Mouse (Mus musculus) thymus, adult 2 months (tissue): ENCODE data around the gene Ddx39. TPM values are rescaled to one million over a fixed set of nuclear protein-coding genes. Genes with fewer than 3 reads are reported as not detected.
A peak's percentile ranks its signal among the peaks of the same experiment; 100 is the strongest.

ENCODE experiments used
- DNase-seq: peaks from one replicate; pipeline ENCODE4 v3.0.0; 2021
- H3K27ac ChIP-seq: fragments of 200-500 bp; 2 replicates; pipeline ENCODE4 v1.5.1; 2012; ENCODE audit warnings: low read length, control low read depth; ENCODE audit not compliant: control insufficient read depth, insufficient read depth
- H3K27me3 ChIP-seq: fragments of 200-500 bp; 2 replicates; pipeline ENCODE4 v1.6.1; 2012; ENCODE audit warnings: mild to moderate bottlenecking, low read length, moderate library complexity, mixed read lengths; ENCODE audit not compliant: control insufficient read depth, insufficient read depth
- H3K36me3 ChIP-seq: fragments of 200-500 bp; 2 replicates; pipeline ENCODE4 v1.6.1; 2012; ENCODE audit warnings: mild to moderate bottlenecking, low read length, moderate library complexity; ENCODE audit not compliant: control insufficient read depth, insufficient read depth
- H3K4me1 ChIP-seq: fragments of 200-500 bp; replicated peaks from 2 replicates; pipeline ENCODE4 v1.6.1; 2012; ENCODE audit warnings: low read length; ENCODE audit not compliant: control insufficient read depth, insufficient read depth
- H3K4me3 ChIP-seq: fragments of 200-500 bp; 2 replicates; pipeline ENCODE4 v1.5.1; 2012; ENCODE audit warnings: mild to moderate bottlenecking, low read length, control low read depth, moderate library complexity; ENCODE audit not compliant: control insufficient read depth, insufficient read depth
- CTCF ChIP-seq: fragments of 200-500 bp; IDR thresholded peaks from 2 replicates; pipeline ENCODE4 v1.5.1; 2012; ENCODE audit warnings: mild to moderate bottlenecking, control low read depth, low read length, moderate library complexity, borderline replicate concordance; ENCODE audit not compliant: control insufficient read depth, poor library complexity, insufficient read depth; ENCODE audit errors: extremely low read depth
- POLR2A ChIP-seq: fragments of 200-500 bp; IDR thresholded peaks from 2 replicates; pipeline ENCODE4 v1.6.1; 2012; ENCODE audit warnings: mild to moderate bottlenecking, low read length, control low read depth, moderate library complexity; ENCODE audit not compliant: control insufficient read depth, poor library complexity, insufficient read depth; ENCODE audit errors: extremely low read depth
- WGBS: fragments of 180-500 bp; shearing (Covaris S2); methylation state at CpG from one replicate; pipeline ENCODE4 v1.1.7; 2018; 5-methylcytosine and 5-hydroxymethylcytosine counted together
- polyA plus RNA-seq: library from polyadenylated mRNA; depleted of rRNA; stranded (reverse); fragments of >200 nt; gene quantifications from 2 replicates; pipeline ENCODE4 v1.2.3, GENCODE M21; 2012

The Ddx39 gene
- polyA plus RNA-seq, 1 experiment, result 157 TPM

DNA sequence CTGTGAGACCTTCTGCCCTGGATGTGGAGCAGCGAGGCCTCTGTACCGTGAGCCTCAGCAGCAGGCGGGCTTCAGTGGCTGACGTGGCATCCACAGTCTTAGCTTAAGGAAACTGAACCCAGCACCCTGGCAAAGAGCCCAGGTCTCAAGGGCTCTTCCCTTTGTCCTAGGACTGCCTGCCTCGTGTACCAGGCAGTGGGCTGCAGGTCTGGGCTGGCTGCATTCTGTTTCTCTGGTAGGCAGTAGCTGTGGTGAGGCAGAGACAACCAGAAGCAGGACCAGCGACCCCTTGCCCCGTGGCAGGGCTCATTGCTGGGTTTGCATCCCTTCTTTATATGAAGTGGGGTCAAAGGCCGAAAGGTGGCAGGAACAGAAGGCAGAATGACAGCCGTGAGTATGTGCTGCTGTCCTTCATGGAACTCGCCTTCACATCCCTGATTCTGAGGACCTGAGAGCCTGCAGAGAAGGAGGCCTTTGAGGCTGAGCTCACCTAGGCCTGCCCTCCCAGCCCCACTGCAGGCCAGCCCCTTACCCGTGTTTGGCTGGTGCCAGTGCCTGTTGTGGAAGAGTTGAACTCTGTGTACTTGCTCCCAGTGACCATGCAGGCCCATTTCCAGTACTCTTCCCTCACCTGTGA lies 8.6 kb downstream of the Ddx39 start:
- 88% methylated on average over 11 of the region's 11 CpGs for WGBS
- H3K27ac ChIP-seq, result no peak overlapping the region
- no peak for DNase-seq

DNA sequence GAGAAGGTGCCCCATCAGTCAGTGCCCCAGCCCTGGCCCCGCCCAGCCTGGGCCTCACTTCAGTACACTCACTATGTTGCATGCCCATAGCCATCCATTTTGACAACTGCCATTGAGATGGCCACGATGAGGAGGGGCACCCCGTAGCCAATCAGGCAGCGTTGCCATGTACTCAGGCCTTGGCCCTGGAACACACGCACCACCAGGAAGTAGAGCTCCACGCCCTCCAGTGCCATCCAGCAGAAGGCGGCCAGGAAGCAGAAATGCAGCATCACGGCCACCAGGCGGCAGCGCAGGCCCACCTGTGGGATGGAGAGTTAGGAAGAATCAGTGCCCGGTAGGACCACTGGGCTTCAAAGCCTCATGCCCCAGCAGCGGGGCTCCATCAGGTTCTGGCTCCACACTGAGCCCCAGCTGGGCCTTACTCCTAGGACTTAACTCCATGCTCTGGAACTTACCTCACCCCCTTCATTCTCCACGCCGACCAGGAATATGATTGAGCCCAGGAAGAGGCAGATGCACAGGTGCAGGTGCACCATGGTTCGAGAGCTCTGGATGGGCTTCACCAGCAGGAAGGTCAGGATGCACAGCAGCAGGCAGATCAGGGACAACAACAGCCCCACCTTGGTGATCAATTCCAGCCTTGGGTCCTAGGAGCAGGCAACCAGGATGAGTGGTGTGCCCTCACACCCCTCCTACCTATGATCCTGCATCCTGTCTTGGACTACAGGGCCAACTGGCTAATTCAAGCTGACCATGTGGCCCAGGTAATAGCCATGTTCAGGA lies 9.9 kb downstream of the Ddx39 start:
- Histone ChIP-seq H3K27me3 (no peaks in the 10 kb centered on the region), H3K27ac (no peak overlapping the region), H3K36me3 (peaks cover 90% of the 10 kb centered on the region), H3K4me3 (no peak overlapping the region), H3K4me1 (no peaks in the 10 kb centered on the region)
- peak; percentile 85 for DNase-seq
- 43% methylated on average over 15 of the region's 15 CpGs for WGBS
- TF ChIP-seq CTCF, result peak; percentile 93
- no peak for TF ChIP-seq POLR2A

More for the DNA sequence above, 8.6 kb downstream of the Ddx39 start:
- Histone ChIP-seq H3K27me3 (no peaks in the 10 kb centered on the region), H3K4me1 (no peaks in the 10 kb centered on the region), H3K4me3 (no peak overlapping the region), H3K36me3 (peaks cover 86% of the 10 kb centered on the region)
- no peak for TF ChIP-seq CTCF
- no peak for TF ChIP-seq POLR2A

DNA sequence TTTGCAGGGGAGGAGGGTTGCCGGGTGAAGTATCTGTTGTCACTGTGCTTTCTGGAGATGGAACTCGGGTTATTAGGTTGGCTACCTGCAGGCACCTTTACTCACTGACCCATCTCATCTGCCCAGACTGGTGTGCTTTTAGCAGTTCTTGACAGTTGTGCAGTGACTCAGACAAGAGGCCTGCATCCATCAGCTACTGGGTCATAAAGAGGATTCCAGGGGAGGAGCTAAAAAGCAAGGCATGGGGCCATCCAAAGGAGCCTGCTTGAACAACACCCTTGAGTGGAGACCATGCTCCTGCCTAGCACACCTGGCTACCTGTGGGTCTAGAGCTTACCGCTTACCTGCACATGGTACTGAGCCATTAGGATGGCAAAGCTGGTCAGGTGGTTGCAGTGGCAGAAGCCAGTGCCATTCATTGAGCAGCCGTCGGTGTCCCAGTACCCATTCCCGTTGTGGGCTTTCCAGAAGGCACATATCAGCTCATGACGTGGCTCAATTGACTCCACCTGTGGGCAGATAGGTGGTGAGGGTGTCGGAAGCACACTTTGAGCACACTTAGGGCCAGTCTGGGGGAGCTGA lies 10.6 kb downstream of the Ddx39 start:
- Histone ChIP-seq H3K27ac (no peak overlapping the region), H3K4me1 (no peaks in the 10 kb centered on the region), H3K27me3 (no peaks in the 10 kb centered on the region), H3K4me3 (no peak overlapping the region), H3K36me3 (peaks cover 87% of the 10 kb centered on the region)
- WGBS, result 98% methylated on average over 8 of the region's 8 CpGs
- DNase-seq, result no peak
- TF ChIP-seq CTCF (no peak), POLR2A (no peak)

GRCm38 (mm10) chr8:83729009-83729807 lies 14.2 kb downstream of the Ddx39 start:
- H3K27me3 ChIP-seq, result no peaks in the 10 kb centered on the region
- 95% methylated on average over 11 of the region's 11 CpGs for WGBS
- TF ChIP-seq POLR2A (no peak), CTCF (no peak)
- DNase-seq, result peak; percentile 60
- no peaks in the 10 kb centered on the region for H3K4me1 ChIP-seq
- H3K36me3 ChIP-seq, result peaks cover 78% of the 10 kb centered on the region
- no peak overlapping the region for H3K27ac ChIP-seq
- no peak overlapping the region for H3K4me3 ChIP-seq

DNA sequence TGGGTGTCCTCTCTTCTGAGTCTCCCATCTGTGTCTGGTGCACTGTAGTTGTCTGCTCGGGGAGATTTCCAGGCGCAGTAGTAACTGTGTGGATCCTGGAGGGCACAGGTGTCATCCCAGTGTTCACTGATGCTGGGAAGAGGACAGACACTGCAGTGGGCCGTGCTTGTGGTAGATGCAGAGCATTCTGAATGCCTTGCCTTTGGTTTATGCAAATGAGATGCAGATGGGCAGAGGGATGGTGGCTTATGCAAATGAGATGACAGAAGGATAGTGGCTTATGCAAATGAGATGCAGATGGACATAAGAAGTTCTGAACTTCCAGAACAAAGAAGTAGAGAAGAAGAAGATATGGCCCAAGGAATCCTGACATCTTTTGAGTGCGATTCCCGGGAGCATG lies 16.9 kb downstream of the Ddx39 start:
- peaks cover 58% of the 10 kb centered on the region for H3K36me3 ChIP-seq
- H3K27me3 ChIP-seq, result no peaks in the 10 kb centered on the region
- no peak overlapping the region for H3K4me3 ChIP-seq
- peaks cover 11% of the 10 kb centered on the region for H3K4me1 ChIP-seq
- TF ChIP-seq CTCF, result no peak
- no peak for TF ChIP-seq POLR2A
- no peak for DNase-seq
- H3K27ac ChIP-seq, result no peak overlapping the region
- 96% methylated on average over 5 of the region's 5 CpGs for WGBS

DNA sequence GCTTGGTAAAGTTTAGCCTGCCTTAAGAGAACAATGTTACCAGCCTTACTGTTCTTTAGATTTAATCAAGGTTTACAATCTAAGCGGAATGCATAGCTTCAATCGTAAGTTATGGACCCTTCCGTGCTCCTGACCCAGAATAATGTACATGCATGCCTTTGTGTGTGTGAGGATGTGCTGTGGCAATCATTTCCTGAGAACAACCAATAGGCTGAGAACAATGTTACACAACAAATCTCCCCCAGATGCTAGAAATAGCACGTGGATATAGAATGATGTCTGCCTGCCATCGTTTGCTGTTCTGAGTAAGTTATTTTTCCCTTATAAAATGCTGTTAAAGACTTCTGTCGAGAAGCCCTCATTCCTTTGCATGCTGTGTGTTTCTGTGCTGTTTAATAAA lies 17.9 kb downstream of the Ddx39 start:
- no peak for TF ChIP-seq CTCF
- TF ChIP-seq POLR2A, result no peak
- 80% methylated on average over 6 of the region's 6 CpGs for WGBS

DNA sequence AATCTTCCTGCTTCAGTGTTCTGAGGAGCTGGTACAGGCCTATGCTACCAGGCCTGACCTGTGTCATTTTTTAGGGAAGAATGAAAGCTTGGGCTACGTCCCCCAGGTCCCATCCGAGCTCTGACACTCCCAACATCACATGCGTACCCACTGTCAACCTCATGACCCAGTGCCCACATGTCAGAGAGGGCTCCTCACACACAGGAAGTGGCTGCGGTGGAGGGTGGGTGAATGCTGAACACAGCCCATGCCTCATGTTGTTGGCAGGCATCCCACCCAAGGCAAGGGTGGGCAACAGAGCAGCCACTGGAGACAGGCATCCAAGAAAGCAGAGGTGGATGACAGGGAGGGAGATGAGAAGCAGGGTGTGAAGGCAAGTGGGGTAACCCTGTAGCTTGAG lies 21.7 kb downstream of the Ddx39 start:
- Histone ChIP-seq H3K27me3 (no peaks in the 10 kb centered on the region), H3K4me1 (peaks cover 46% of the 10 kb centered on the region), H3K36me3 (peaks cover 20% of the 10 kb centered on the region), H3K4me3 (no peak overlapping the region), H3K27ac (peak overlapping the region; percentile 80)
- WGBS, result 5% methylated on average over 4 of the region's 4 CpGs
- DNase-seq, result peak; percentile 86
- TF ChIP-seq CTCF (0 out of 2 replicates have a peak, but pooled peaks have one; percentile 43), POLR2A (peak; percentile 39; the same call in 1 of the 2 replicates)

More for the DNA sequence above, 17.9 kb downstream of the Ddx39 start:
- peaks cover 22% of the 10 kb centered on the region for H3K4me1 ChIP-seq
- H3K36me3 ChIP-seq, result peaks cover 48% of the 10 kb centered on the region
- no peaks in the 10 kb centered on the region for H3K27me3 ChIP-seq
- no peak overlapping the region for H3K27ac ChIP-seq
- no peak for DNase-seq
- H3K4me3 ChIP-seq, result no peak overlapping the region
